In genomic region chr2:172371258-172371657, GRCm38 (mm10) we compare ENCODE assay signal across 8 mouse cellular contexts. TPM values are rescaled to one million over a fixed set of nuclear protein-coding genes. Genes with fewer than 3 reads are reported as not detected.
DNase-seq lines count a peak whose midpoint lies in the region; ATAC-seq and TF ChIP-seq lines count a peak whose summit lies in the region.

No protein-coding gene starts in this region.

- no peaks in the 10 kb centered on the region for H3K9me3 ChIP-seq in lung, embryonic 15.5 days
- no peaks in the 10 kb centered on the region for H3K9me3 ChIP-seq in embryonic facial prominence, embryonic 13.5 days
- H3K9me3 ChIP-seq in intestine, postnatal 0 days (ENCODE audit: control insufficient read depth) = no peaks in the 10 kb centered on the region
- H3K9me3 ChIP-seq in neural tube, embryonic 15.5 days (replicated peaks) = no peaks in the 10 kb centered on the region

- WGBS in lung, embryonic 15.5 days = 0% methylated on average over 11 of the region's 11 CpGs
- 0% methylated on average over 11 of the region's 11 CpGs for WGBS in embryonic facial prominence, embryonic 13.5 days
- WGBS in intestine, postnatal 0 days = under 1% methylated on average over 11 of the region's 11 CpGs
- under 1% methylated on average over 11 of the region's 11 CpGs for WGBS in neural tube, embryonic 15.5 days

- H3K9ac ChIP-seq in lung, embryonic 15.5 days = peak overlapping the region; percentile 83
- peak overlapping the region; percentile 98 for H3K9ac ChIP-seq in embryonic facial prominence, embryonic 13.5 days
- H3K9ac ChIP-seq in intestine, postnatal 0 days (ENCODE audit: low read depth, low read length) = peak overlapping the region; percentile 87
- H3K9ac ChIP-seq in neural tube, embryonic 15.5 days (replicated peaks) = peak overlapping the region; percentile 93

- H3K27ac ChIP-seq in lung, embryonic 15.5 days = peak overlapping the region; percentile 90
- peak overlapping the region; percentile 89 for H3K27ac ChIP-seq in embryonic facial prominence, embryonic 13.5 days
- 0 out of 2 replicates have a peak overlapping the region, but pooled peaks have one; percentile 75 for H3K27ac ChIP-seq in intestine, postnatal 0 days (ENCODE audit: low read depth, low read length)
- H3K27ac ChIP-seq in neural tube, embryonic 15.5 days (replicated peaks) = peak overlapping the region; percentile 88

- ATAC-seq in lung, embryonic 15.5 days (ENCODE audit: borderline replicate concordance, extremely low read depth, low FRiP score, low TSS enrichment) = no peak
- no peak for ATAC-seq in embryonic facial prominence, embryonic 13.5 days (ENCODE audit: insufficient number of reproducible peaks, insufficient read depth, low FRiP score, low TSS enrichment, low read depth)
- ATAC-seq in intestine, postnatal 0 days = no peak
- ATAC-seq in neural tube, embryonic 15.5 days (ENCODE audit: low FRiP score) = no peak
- no peak for ATAC-seq in megakaryocyte progenitor cell, adult 5-6 weeks (replicated peaks; ENCODE audit: poor library complexity)

- peaks cover 27% of the 10 kb centered on the region for H3K4me1 ChIP-seq in lung, embryonic 15.5 days
- H3K4me1 ChIP-seq in embryonic facial prominence, embryonic 13.5 days = peaks cover 42% of the 10 kb centered on the region
- H3K4me1 ChIP-seq in intestine, postnatal 0 days (replicated peaks; ENCODE audit: control insufficient read depth, insufficient read depth, low read length) = no peaks in the 10 kb centered on the region
- H3K4me1 ChIP-seq in neural tube, embryonic 15.5 days = peaks cover 21% of the 10 kb centered on the region

- TF ChIP-seq CTCF in intestine, postnatal 0 days (IDR thresholded peaks at IDR 0.05; ENCODE audit: low read depth) = no peak

- H3K4me2 ChIP-seq in lung, embryonic 15.5 days = peak overlapping the region; percentile 69
- peak overlapping the region; percentile 80 for H3K4me2 ChIP-seq in embryonic facial prominence, embryonic 13.5 days
- H3K4me2 ChIP-seq in intestine, postnatal 0 days (replicated peaks; ENCODE audit: low read depth) = peak overlapping the region; percentile 84
- H3K4me2 ChIP-seq in neural tube, embryonic 15.5 days = peak overlapping the region; percentile 81

- H3K36me3 ChIP-seq in lung, embryonic 15.5 days = peaks cover 49% of the 10 kb centered on the region
- peaks cover 51% of the 10 kb centered on the region for H3K36me3 ChIP-seq in embryonic facial prominence, embryonic 13.5 days
- H3K36me3 ChIP-seq in intestine, postnatal 0 days (ENCODE audit: control insufficient read depth, insufficient read depth) = peaks cover 45% of the 10 kb centered on the region
- peaks cover 28% of the 10 kb centered on the region for H3K36me3 ChIP-seq in neural tube, embryonic 15.5 days

- peak overlapping the region; percentile 97 for H3K4me3 ChIP-seq in lung, embryonic 15.5 days
- H3K4me3 ChIP-seq in embryonic facial prominence, embryonic 13.5 days = peak overlapping the region; percentile 96
- peak overlapping the region; percentile 95 for H3K4me3 ChIP-seq in intestine, postnatal 0 days (ENCODE audit: low read depth, low read length)
- peak overlapping the region; percentile 93 for H3K4me3 ChIP-seq in neural tube, embryonic 15.5 days (replicated peaks)

- DNase-seq in lung, adult 18-20 months = no peak
- DNase-seq in adrenal gland, adult 2 months = no peak
- no peak for DNase-seq in right cerebral cortex, adult 18-20 months

- no peaks in the 10 kb centered on the region for H3K27me3 ChIP-seq in lung, embryonic 15.5 days
- no peaks in the 10 kb centered on the region for H3K27me3 ChIP-seq in embryonic facial prominence, embryonic 13.5 days
- H3K27me3 ChIP-seq in intestine, postnatal 0 days (replicated peaks; ENCODE audit: control insufficient read depth, insufficient read depth, low read length) = no peaks in the 10 kb centered on the region
- H3K27me3 ChIP-seq in neural tube, embryonic 15.5 days (replicated peaks) = no peaks in the 10 kb centered on the region

RNA-seq across cellular contexts. Expression of gene Cstf1, which starts 0.8 kb away (rescaled TPM):
- polyA plus RNA-seq in lung, embryonic 15.5 days (2015; fragmentation: Nextera tagmentation; extraction: Ambion mirVana) = 43.2 and 43.4 TPM in 2 replicates
- 39.8 and 40.5 TPM in 2 replicates for polyA plus RNA-seq in embryonic facial prominence, embryonic 13.5 days (2015; fragmentation: Nextera tagmentation; extraction: Ambion mirVana)
- 18.0 and 19.4 TPM in 2 replicates for polyA plus RNA-seq in intestine, postnatal 0 days (2015; fragmentation: Nextera tagmentation; extraction: Ambion mirVana)
- polyA plus RNA-seq in neural tube, embryonic 15.5 days (2015; fragmentation: Nextera tagmentation; extraction: Ambion mirVana) = 22.4 and 27.5 TPM in 2 replicates
- total RNA-seq in adrenal gland, adult 2 months (2021) = 10 to 100 TPM; 30.1 to 33.4 TPM
- polyA plus RNA-seq in adrenal gland, adult 2 months (2012; rRNA removed) = 30.7 and 31.5 TPM in 2 replicates
- 28.4 and 35.7 TPM in 2 replicates for total RNA-seq in megakaryocyte progenitor cell, adult 5-6 weeks (2015)
- total RNA-seq in megakaryocyte progenitor cell, adult 5-6 weeks (2017) = 41.0 and 41.8 TPM in 2 replicates

RNA-seq across cellular contexts. Expression of gene Aurka, which starts 0.9 kb away (rescaled TPM):
- polyA plus RNA-seq in lung, embryonic 15.5 days (2015; fragmentation: Nextera tagmentation; extraction: Ambion mirVana) = 130 and 138 TPM in 2 replicates
- 110 and 117 TPM in 2 replicates for polyA plus RNA-seq in embryonic facial prominence, embryonic 13.5 days (2015; fragmentation: Nextera tagmentation; extraction: Ambion mirVana)
- 17.9 and 23.1 TPM in 2 replicates for polyA plus RNA-seq in intestine, postnatal 0 days (2015; fragmentation: Nextera tagmentation; extraction: Ambion mirVana)
- 11.7 and 34.1 TPM in 2 replicates for polyA plus RNA-seq in neural tube, embryonic 15.5 days (2015; fragmentation: Nextera tagmentation; extraction: Ambion mirVana)
- 1 to 10 TPM; 1.8 to 2.7 TPM for total RNA-seq in adrenal gland, adult 2 months (2021)
- 1.3 and 2.0 TPM in 2 replicates for polyA plus RNA-seq in adrenal gland, adult 2 months (2012; rRNA removed)
- 48.7 and 50.9 TPM in 2 replicates for total RNA-seq in megakaryocyte progenitor cell, adult 5-6 weeks (2015)
- total RNA-seq in megakaryocyte progenitor cell, adult 5-6 weeks (2017) = 86.9 and 90.2 TPM in 2 replicates

RNA-seq across cellular contexts. Expression of gene Cass4, which starts 22.3 kb away (rescaled TPM):
- polyA plus RNA-seq in lung, embryonic 15.5 days (2015; fragmentation: Nextera tagmentation; extraction: Ambion mirVana) = 5.5 and 6.7 TPM in 2 replicates
- polyA plus RNA-seq in embryonic facial prominence, embryonic 13.5 days (2015; fragmentation: Nextera tagmentation; extraction: Ambion mirVana) = 0.22 and 0.32 TPM in 2 replicates
- polyA plus RNA-seq in intestine, postnatal 0 days (2015; fragmentation: Nextera tagmentation; extraction: Ambion mirVana) = 0.29 and 0.33 TPM in 2 replicates
- polyA plus RNA-seq in neural tube, embryonic 15.5 days (2015; fragmentation: Nextera tagmentation; extraction: Ambion mirVana) = 0.17 and 1.1 TPM in 2 replicates
- under 1 TPM in 1 of 2 experiments, not detected in 1; 0.28 TPM for total RNA-seq in adrenal gland, adult 2 months (2021)
- 0.17 and 0.22 TPM in 2 replicates for polyA plus RNA-seq in adrenal gland, adult 2 months (2012; rRNA removed)
- total RNA-seq in megakaryocyte progenitor cell, adult 5-6 weeks (2015) = 1.4 and 2.1 TPM in 2 replicates
- 1.00 and 2.1 TPM in 2 replicates for total RNA-seq in megakaryocyte progenitor cell, adult 5-6 weeks (2017)

RNA-seq across cellular contexts. Expression of gene Fam210b, which starts 25.9 kb away (rescaled TPM):
- 36.5 and 39.6 TPM in 2 replicates for polyA plus RNA-seq in lung, embryonic 15.5 days (2015; fragmentation: Nextera tagmentation; extraction: Ambion mirVana)
- 21.8 and 26.5 TPM in 2 replicates for polyA plus RNA-seq in embryonic facial prominence, embryonic 13.5 days (2015; fragmentation: Nextera tagmentation; extraction: Ambion mirVana)
- 11.5 and 12.7 TPM in 2 replicates for polyA plus RNA-seq in intestine, postnatal 0 days (2015; fragmentation: Nextera tagmentation; extraction: Ambion mirVana)
- polyA plus RNA-seq in neural tube, embryonic 15.5 days (2015; fragmentation: Nextera tagmentation; extraction: Ambion mirVana) = 18.7 and 19.5 TPM in 2 replicates
- total RNA-seq in adrenal gland, adult 2 months (2021) = 10 to 100 TPM; 28.2 to 32.2 TPM
- 47.1 and 48.5 TPM in 2 replicates for polyA plus RNA-seq in adrenal gland, adult 2 months (2012; rRNA removed)
- 3.5 and 4.1 TPM in 2 replicates for total RNA-seq in megakaryocyte progenitor cell, adult 5-6 weeks (2015)
- total RNA-seq in megakaryocyte progenitor cell, adult 5-6 weeks (2017) = 2.2 and 2.4 TPM in 2 replicates
